9 mouse cellular contexts compared by ENCODE assay signal in the genomic region with DNA sequence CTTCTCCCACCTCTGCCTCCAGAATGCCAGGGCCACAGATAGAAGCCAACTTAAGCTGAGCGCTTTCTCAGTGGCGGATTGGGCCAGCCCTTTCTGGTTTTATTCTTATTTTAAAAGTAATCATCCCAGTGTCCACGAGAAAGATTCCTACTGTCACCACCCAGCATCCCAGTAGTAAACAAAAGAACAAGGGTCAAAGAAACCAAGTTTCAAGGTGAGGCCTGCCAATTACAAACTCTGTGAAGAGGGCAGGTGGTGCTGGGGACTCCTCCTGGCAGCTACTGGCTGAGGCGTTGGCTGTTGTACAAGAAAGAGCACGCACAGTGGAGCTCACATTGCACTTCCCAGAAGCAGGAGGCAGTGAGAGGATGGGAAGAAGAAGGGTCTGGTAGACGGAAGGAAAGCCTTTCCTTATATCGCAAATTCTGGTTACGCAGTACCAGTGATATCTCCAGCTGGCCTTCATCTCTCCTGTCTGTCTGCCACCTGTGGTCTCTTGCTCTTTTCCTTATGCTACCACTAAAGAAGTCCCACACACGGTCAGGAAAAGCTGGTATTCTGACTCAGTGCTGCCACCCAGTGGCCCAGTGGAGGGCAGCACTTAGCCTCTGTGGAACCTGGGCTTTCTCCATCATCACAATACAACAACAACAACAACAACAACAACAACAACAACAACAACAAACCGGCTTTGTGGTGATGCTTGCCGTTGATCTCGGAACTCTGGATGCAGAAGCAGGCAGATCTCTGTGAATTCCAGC. TPM values are rescaled to one million over a fixed set of nuclear protein-coding genes. Genes with fewer than 3 reads are reported as not detected.
DNase-seq lines count a peak whose midpoint lies in the region; ATAC-seq and TF ChIP-seq lines count a peak whose summit lies in the region.
"Had no signal": no experiment of that assay in that cellular context is flagged by ENCODE, and none has a peak within 500 bp of the region (broad histone marks: within the 10 kb centered on the region; RNA-seq: fewer than 3 reads in every experiment).

No protein-coding gene starts in this region.

- peak; percentile 72; the same call in 1 of the 2 replicates for ATAC-seq in hindbrain, embryonic 16.5 days
- ATAC-seq in midbrain, embryonic 12.5 days (ENCODE audit: low FRiP score, low read depth): peak; percentile 47
- 0 out of 2 replicates have a peak, but pooled peaks have one; percentile 43 for ATAC-seq in stomach, postnatal 0 days (ENCODE audit: low FRiP score, low TSS enrichment)

- no peak overlapping the region for H3K27ac ChIP-seq in embryonic fibroblast, embryonic 13.5 days (ENCODE audit: insufficient read depth, low read length)
- no peak overlapping the region for H3K27ac ChIP-seq in hindbrain, embryonic 16.5 days (ENCODE audit: low read depth, low read length)
- no peak overlapping the region for H3K27ac ChIP-seq in left cerebral cortex, adult 2 months
- H3K27ac ChIP-seq in midbrain, embryonic 12.5 days (replicated peaks): no peak overlapping the region
- H3K27ac ChIP-seq in stomach, postnatal 0 days (replicated peaks): no peak overlapping the region

- TF ChIP-seq POLR2A in embryonic fibroblast, embryonic 13.5 days (IDR thresholded peaks at IDR 0.05; ENCODE audit: low read depth, low read length): no peak

- H3K9ac ChIP-seq in hindbrain, embryonic 16.5 days (ENCODE audit: low read depth, low read length): no peak overlapping the region
- no peak overlapping the region for H3K9ac ChIP-seq in midbrain, embryonic 12.5 days (replicated peaks)
- H3K9ac ChIP-seq in stomach, postnatal 0 days (ENCODE audit: low read length): no peak overlapping the region

- no peaks in the 10 kb centered on the region for H3K9me3 ChIP-seq in hindbrain, embryonic 16.5 days (ENCODE audit: control insufficient read depth, low read length)
- H3K9me3 ChIP-seq in midbrain, embryonic 12.5 days: no peaks in the 10 kb centered on the region
- no peaks in the 10 kb centered on the region for H3K9me3 ChIP-seq in stomach, postnatal 0 days (ENCODE audit: control insufficient read depth, low read length)
- H3K9me3 ChIP-seq: megakaryocyte, embryonic 14.5 days had no signal

- intact Hi-C loops in left cerebral cortex, adult 2 months (cut with DNase I): loop anchor here (5.0 to 10.0 kb wide), 2 partner anchors 220 to 488 kb away; no protein-coding TSS in a partner anchor

- peak; percentile 21 to 68 for DNase-seq in heart, adult 18-20 months
- DNase-seq in heart, adult 11 months: no peak
- DNase-seq in adipocyte (ENCODE audit: low spot score): peak; percentile 58
- DNase-seq in left cerebral cortex, adult 2 months (ENCODE audit: extremely low spot score in 1 of 2, low spot score in 2 of 2): peak; percentile 34 to 51
- peak; percentile 73 for DNase-seq in stomach, postnatal 0 days (ENCODE audit: low spot score)

- WGBS in hindbrain, embryonic 16.5 days: 36% methylated on average over 12 of the region's 12 CpGs
- 41% methylated on average over 12 of the region's 12 CpGs for WGBS in midbrain, embryonic 12.5 days
- WGBS in stomach, postnatal 0 days: 39% methylated on average over 12 of the region's 12 CpGs

- peak; percentile 62 for TF ChIP-seq CTCF in embryonic fibroblast, embryonic 13.5 days (IDR thresholded peaks at IDR 0.05; ENCODE audit: borderline replicate concordance, insufficient read depth, low read length)
- peak; percentile 74 for TF ChIP-seq CTCF in left cerebral cortex, adult 2 months (IDR thresholded peaks at IDR 0.05)
- TF ChIP-seq CTCF in stomach, postnatal 0 days (IDR thresholded peaks at IDR 0.05; ENCODE audit: low read depth): peak; percentile 94

- no peak for TF ChIP-seq EP300 in stomach, postnatal 0 days (optimal IDR thresholded peaks at IDR 0.05)

- H3K36me3 ChIP-seq in hindbrain, embryonic 16.5 days (ENCODE audit: control insufficient read depth, insufficient read depth, low read length): no peaks in the 10 kb centered on the region
- no peaks in the 10 kb centered on the region for H3K36me3 ChIP-seq in midbrain, embryonic 12.5 days
- no peaks in the 10 kb centered on the region for H3K36me3 ChIP-seq in stomach, postnatal 0 days (ENCODE audit: control insufficient read depth, insufficient read depth, low read length)

- no peak overlapping the region for H3K4me3 ChIP-seq in embryonic fibroblast, embryonic 13.5 days (ENCODE audit: insufficient read depth, low read length)
- no peak overlapping the region for H3K4me3 ChIP-seq in hindbrain, embryonic 16.5 days (ENCODE audit: low read length)
- H3K4me3 ChIP-seq in left cerebral cortex, adult 2 months: no peak overlapping the region
- H3K4me3 ChIP-seq in midbrain, embryonic 12.5 days: no peak overlapping the region
- H3K4me3 ChIP-seq in stomach, postnatal 0 days (ENCODE audit: low read depth, low read length): no peak overlapping the region
- H3K4me3 ChIP-seq: megakaryocyte, embryonic 14.5 days had no signal

- no peak overlapping the region for H3K4me2 ChIP-seq in hindbrain, embryonic 16.5 days (ENCODE audit: low read length)
- no peak overlapping the region for H3K4me2 ChIP-seq in midbrain, embryonic 12.5 days (replicated peaks)
- H3K4me2 ChIP-seq in stomach, postnatal 0 days (replicated peaks; ENCODE audit: low read depth): no peak overlapping the region

- H3K4me1 ChIP-seq in embryonic fibroblast, embryonic 13.5 days (ENCODE audit: control insufficient read depth, insufficient read depth, low read length): no peaks in the 10 kb centered on the region
- peaks cover 2% of the 10 kb centered on the region; the same call in 1 of the 2 replicates for H3K4me1 ChIP-seq in hindbrain, embryonic 16.5 days (ENCODE audit: control insufficient read depth, insufficient read depth, low read depth, low read length)
- 0 out of 2 replicates have a peak, but pooled peaks cover 3% of the 10 kb centered on the region for H3K4me1 ChIP-seq in midbrain, embryonic 12.5 days
- no peaks in the 10 kb centered on the region for H3K4me1 ChIP-seq in stomach, postnatal 0 days (replicated peaks; ENCODE audit: control insufficient read depth, insufficient read depth)

- H3K27me3 ChIP-seq in hindbrain, embryonic 16.5 days (replicated peaks; ENCODE audit: control insufficient read depth, insufficient read depth, low read length): no peaks in the 10 kb centered on the region
- H3K27me3 ChIP-seq in midbrain, embryonic 12.5 days: peaks cover 18% of the 10 kb centered on the region
- H3K27me3 ChIP-seq in stomach, postnatal 0 days (ENCODE audit: control insufficient read depth, insufficient read depth, low read length): no peaks in the 10 kb centered on the region

RNA-seq across cellular contexts. Expression of gene Gli2, which starts 29.0 kb away (rescaled TPM):
- 1 to 10 TPM; 1.0 to 1.2 TPM for total RNA-seq in heart, adult 18-20 months (2021)
- 8.9 and 13.6 TPM in 2 replicates for polyA plus RNA-seq in embryonic fibroblast, embryonic 13.5 days (2011; ENCODE audit: insufficient read length, low read depth, missing spikeins)
- 1.8 and 2.1 TPM in 2 replicates for polyA plus RNA-seq in hindbrain, embryonic 16.5 days (2015; fragmentation: Nextera tagmentation; extraction: Ambion mirVana)
- 1 to 10 TPM; 3.4 TPM for total RNA-seq in left cerebral cortex, adult 2 months (2021)
- 8.6 and 9.6 TPM in 2 replicates for polyA plus RNA-seq in midbrain, embryonic 12.5 days (2016; fragmentation: Nextera tagmentation; extraction: Ambion mirVana)
- polyA plus RNA-seq in stomach, postnatal 0 days (2015; fragmentation: Nextera tagmentation; extraction: Ambion mirVana): 1.8 and 2.0 TPM in 2 replicates
